Mouse (Mus musculus) right cerebral cortex, postnatal 10 days (tissue): ENCODE measurements around the gene Psmc4.

ENCODE experiments used
- DNase-seq, 2 experiments: peaks; one replicate each; pipeline ENCODE4 v3.0.0; 2021; ENCODE audit warnings: low spot score in 2 of 2

Psmc4 gene

DNA sequence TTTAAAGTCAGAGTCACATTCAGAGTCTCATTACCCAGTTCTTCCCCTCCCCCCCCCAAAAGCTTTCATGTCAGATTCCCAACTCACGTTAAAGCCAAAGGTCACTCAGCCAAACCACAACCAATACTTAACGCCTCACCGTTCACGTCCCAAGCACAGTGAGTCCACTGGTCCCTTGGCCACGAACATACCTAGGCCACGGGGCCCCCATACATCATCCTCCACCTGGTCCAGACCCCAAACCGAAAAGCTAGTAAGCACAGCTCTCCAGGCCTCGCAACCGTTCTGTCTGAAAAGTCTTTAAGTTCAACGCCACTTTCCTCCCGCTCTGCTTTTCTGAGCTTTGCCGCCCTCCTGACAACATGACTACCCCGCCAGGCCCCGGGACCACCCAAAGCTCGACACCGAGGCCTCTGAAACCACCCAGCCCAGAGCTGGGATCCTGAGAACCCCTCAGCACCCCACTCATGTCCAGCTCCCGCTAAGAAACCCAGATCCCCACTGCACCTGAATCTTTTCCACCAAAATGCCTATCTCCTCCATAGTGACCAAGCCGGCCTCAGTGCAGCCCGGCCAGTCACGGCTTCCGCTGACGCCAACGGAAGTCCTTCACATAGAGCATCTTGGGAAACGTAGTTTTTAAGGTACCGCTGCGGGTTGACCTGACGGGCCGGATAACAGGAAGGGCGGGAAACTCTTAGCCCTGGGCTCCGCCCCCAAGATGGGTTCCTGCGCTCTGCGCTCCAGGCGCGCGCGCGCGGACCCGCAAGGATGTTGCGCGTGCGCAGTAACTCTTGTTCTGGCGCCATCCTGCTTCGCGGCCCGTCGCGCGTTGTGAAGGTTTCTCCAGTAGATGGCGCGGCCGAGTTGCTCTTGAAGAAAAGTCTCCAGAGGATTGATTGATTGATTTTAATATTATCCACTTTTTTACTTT lies at the start of gene Psmc4:
TSS of gene Psmc4 (minus strand) at position 626 of the 934 bp plus-strand sequence.
- DNase-seq = peak; percentile 98

DNA sequence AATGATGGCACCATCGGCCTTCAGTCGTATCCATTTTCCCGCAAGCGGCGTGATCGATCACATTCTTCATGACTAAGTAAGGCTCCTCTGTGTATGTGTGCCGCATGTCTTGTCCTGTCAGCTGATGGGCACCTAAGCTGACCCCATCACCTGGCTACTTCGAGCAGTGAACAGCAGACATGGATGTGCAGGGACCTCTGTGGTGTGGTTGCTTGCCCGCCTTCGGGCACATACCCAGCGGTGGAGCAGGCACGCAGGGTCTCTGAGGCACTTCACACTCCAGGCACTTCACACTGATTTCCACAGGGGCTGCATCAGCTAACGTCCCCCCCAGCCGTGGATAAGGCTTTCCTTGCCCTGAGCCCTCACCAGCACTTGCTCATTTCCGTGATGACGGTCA lies 49.2 kb upstream of the Psmc4 start:
- DNase-seq = no peak

DNA sequence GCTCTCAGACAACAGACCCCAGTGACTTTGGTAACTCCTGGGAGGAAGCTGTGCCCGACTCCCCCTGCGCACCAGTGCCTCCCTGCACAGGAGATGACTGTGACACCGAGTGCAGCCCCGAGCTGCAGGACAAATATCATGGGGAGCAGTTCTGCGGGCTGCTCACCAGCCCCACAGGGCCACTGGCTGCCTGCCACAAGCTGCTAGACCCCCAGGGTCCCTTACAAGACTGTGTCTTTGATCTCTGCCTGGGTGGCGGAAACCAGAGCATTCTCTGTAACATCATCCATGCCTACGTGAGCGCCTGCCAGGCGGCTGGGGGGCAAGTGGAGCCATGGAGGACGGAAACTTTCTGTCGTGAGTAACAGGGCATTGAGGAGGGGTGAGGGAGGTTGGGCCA lies 43.6 kb upstream of the Psmc4 start:
- DNase-seq = no peak

DNA sequence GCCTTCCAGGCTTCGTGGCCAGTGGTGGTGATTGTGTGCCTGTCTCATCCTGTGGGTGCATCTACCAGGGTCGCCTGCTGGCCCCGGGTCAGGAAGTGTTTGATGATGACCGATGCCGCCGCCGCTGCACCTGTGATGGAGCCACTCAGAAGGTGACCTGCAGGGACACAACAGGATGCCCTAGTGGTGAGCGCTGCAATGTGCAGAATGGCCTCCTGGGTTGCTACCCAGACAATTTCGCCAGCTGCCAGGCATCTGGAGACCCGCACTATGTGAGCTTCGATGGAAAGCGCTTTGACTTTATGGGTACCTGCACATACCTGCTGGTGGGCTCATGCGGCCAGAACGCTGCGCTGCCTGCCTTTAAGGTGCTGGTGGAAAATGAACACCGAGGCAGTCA lies 36.3 kb upstream of the Psmc4 start:
- no peak for DNase-seq

DNA sequence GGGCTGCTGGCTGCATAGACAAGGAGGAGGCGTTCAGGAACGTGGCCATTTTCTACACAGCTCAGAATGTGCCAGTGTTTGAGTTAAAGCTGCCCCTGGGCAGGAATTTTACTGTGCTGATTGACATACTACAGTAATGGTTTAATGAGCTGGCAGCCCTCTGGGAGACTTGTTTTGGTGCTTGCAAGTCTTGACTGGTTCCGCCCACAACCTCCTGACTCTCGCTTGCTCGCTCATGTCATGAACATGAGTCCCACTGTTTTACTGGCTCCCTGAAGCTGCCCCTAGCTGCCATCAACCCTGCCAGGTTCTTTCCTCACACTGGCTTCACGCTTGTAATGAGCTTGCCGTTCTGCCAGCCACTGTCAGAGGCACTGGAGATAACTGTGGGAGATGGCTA lies 34.3 kb upstream of the Psmc4 start:
- peak in 1 of 2 experiments; percentile 26 for DNase-seq

DNA sequence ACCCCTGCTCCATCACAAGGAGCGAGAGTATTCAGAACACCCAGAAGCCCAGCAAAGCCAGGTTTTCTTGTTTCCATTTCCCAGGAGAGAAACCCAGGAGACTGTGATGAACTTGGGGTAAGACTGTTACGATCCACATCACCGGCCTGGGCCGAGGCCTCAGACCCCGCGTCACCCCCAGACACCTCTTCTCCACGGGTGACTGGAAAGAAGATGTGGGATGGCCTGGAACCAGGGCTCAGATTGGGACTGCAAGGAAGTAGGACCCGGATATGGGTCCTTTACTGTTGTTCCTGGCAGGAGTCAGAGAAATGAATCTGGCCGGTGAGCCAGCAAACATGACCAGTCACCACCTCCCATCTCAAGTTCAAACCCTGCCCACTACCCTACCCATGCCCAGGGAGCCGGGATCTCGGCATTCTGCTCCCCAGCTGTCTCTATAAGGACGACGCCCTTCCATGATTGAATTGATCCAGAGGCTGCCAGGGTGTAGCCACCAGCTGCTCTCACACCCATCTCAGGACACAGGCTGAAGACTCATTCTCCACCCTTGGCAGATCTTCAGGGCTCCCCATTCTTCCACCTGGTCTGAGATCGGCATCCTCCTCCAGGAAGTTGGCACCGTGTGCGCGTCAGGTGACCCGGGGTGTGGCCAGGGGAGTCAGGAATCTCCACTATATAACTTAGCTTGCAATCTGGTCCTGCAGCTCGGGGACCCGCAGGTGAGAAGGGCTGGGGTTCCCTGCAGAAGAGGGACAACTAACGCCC lies 20.8 kb upstream of the Psmc4 start, which contains the start of gene Fcgbp:
TSS of gene Fcgbp (plus strand) at position 706 of the 768 bp plus-strand sequence.
- DNase-seq = no peak

DNA sequence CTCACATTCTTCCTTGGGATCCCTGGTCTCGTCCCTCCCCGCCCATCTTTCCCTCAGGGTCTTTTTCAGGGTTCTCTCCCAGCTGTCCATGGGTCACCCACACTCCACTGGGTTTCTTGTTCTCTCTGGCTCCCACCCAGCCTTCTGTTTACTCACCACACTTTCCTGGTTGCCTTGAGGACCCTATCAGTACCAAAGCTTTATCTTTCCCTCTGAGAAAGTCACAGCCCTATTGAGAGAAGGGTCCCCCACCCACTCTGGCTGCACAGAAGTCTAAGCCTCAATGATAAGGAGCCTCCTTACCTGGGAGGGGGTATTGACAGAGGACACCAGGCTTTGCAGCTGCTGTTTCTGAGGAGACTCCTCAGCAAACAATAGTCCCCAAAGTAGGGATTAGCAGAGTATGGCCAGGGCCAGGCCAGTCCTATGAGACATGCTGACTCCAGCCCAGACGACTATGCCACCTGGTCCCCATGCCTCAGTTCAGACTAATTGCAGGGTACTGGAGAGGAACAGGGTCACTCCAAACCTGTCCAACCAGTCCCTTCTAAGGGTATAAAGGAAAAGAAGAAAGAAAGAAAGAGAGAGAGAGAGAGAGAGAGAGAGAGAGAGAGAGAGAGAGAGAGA lies 19.8 kb upstream of the Psmc4 start:
- DNase-seq = no peak

DNA sequence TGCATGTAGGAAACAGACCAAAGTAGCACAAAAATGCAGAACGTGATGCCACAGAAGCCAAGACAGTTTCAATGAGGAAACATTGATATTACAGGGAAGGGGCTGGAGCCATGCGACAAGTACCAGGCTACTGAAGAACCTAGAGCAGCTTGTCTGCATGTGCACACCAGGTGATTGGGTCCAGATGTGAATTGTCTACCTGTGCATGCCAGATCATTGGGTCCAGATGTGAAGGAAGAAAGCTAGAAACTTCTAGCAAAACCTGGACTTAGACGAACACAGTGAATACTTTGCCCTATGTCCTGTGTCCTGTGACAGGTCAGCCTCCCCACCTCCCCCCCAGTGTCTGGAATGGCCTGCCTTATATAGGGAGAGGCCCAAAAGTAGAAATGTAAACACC lies 18.8 kb upstream of the Psmc4 start:
- DNase-seq = no peak

DNA sequence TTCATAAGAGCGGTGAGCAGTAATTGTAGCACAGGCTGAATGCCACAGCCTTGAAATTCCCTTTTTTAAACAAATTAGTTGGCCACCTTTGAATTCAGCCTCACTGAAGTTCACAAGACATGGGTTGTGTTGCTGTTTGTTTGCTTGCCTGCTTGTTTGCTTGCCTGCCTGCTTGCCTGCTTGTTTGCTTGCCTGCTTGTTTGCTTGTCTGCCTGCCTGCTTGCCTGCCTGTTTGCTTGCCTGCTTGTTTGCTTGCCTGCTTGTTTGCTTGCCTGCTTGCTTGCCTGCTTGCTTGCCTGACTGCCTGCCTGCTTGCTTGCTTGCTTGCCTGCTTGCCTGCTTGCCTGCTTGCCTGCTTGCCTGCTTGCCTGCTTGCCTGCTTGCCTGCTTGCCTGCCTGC lies 10.1 kb upstream of the Psmc4 start:
- DNase-seq = no peak

DNA sequence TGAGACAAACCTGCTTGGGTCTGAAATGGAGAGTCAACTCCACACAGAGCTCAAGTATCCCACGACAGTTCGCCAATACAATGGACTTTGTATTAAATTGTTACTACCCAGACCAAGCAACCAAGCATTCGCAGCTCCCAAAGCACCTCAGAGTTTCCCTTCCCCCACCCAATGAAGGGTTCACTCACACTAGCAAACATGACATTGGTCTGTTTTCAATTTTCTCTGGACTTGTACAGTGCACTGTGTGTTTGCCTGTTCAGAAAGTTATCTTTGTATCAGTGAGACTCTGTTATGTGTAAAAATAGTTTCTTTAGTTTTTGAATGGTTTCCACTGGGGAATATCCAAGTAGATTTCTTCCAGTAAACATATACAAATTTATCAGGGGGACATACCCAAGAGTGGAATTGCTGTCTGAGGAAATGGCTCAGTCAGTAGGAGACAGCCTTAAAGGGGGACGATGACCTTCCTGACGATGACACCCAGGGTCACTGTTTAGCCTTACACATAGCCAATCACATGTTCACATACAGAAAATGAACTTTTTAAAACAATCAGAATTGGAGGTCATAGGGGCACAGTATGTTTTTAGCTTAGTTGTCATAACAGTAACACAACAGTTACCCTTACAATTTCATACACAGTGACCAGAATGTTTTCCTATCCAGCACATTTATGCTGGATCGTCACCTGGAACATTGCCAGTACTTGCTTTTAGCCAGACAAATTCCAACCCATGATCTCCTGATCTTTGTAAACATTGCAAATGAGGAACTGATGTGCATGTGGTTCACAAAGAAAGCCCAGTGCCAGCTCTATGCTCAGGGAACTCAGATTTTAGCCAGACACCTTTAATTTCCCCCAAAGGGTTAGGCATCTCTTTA lies 3.4 kb upstream of the Psmc4 start:
- no peak for DNase-seq

DNA sequence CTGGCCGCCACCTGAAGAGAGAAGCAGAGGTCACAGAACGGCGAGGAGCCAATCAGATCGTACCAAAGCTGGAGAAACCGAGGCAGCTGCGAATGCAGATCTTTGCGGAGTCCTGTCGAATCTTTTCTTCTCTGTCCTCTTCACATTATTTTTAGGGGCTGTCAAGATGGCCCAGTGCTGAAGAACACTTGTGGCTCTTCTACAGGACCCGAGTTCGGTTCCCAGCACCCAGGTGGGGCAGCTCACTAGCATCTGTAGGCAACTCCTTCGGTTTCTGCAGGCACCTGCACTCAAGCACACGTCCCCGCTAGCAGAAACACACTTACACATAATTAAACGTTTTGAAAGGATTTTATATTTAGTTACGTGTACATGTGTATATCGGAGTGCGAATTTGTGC lies 683 bp upstream of the Psmc4 start:
- DNase-seq = peak in 1 of 2 experiments; percentile 42

DNA sequence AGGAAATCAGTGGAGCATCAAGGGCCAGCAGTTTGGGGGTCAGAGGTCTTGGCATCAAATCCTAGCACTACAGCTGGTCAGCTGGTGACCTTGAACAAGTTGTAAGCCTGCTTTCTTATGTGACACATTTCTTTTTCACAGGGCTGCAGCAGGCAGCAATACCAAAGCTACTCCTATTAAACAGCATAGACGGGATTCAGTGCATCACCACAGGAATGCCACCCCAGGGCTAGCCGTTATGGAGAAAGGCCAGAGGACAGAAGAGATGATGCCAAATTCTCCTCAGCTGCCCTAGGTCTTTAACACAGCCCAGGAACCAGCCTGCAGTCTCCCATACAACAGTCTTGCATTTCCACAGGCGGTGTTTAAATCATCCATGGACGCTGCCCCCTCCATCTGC lies 5.4 kb downstream of the Psmc4 start:
- DNase-seq = no peak

DNA sequence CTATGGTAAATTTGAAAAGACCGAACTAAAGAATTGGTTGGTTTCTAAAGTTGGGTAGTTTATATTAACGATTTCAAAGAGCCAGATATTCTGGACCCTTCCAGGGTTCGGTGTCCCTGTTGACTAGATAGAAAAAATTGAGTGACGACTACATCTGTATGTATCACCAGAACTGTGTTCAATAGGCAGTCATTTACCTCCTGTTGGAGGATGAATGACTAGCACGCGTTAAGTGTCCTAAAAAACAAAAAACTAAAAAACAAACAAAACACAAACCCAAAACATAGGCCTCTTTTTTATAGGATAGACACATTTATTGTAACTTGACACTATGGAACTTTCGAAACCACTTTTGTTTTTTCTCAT lies 35.5 kb downstream of the Psmc4 start:
- no peak for DNase-seq

DNA sequence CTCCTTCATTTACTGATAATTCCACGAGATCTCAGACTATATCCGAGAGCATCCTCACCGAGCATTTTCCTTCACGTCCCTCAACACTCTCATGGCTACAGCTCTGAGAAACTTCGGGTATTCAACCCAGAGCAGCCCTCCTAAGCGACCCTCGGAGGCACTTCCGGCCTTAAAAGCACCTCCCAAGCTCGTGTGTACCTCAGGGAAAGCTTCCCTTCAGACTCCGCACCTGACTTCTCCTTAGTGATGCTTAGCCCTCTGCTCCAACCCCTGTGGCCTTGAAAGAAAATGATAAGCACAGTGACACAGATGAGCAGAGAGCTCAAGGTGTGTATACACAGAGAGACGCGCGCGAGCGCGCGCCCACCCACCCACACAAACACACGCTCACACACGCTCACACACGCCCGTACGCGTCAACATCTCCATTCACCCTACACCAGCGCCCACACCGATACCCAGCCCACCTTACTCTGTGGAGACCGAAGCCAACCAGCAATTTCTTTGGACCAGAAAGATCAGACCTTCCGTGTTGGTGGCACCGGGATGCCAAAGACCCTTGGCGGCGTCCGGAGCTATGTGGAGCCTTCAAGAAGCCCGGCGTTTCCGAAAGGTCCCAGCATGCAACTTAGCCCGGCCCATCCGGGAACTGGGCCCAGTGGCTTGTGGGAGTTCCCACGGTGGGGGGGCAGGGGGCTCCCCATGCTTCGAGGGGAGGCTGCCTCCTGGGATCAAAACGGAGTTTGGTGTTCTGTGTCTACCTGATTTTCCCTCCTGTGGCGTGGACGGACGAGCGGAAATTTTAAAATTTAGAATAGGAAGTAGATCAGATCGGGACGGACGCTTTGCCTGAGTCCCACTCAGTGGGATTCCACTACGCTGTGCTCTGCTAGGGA lies 36.1 kb downstream of the Psmc4 start, which contains the start of gene Zfp850:
TSS of gene Zfp850 (minus strand) at position 567 of the 896 bp plus-strand sequence.
- DNase-seq = peak; percentile 89 to 90

DNA sequence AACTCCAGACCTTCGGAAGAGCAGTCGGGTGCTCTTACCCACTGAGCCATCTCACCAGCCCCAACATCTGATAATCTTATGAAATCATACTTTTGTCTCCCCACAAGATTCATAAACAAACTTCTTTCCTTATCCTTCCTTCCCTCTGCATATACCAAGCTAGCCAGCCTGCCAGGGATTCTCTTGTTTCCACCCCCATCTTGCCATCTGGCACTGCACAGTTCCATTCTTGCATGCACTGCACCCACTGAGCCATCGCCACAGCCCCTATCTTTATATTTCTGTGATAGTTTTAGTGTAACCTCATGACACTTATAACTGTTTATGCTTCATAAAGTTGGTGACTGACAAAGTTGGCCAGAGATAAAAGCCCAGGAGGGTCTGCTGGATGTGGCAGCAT lies 39.6 kb downstream of the Psmc4 start:
- no peak for DNase-seq
